Mouse (Mus musculus) mature B cell (primary cell): ENCODE data around the gene Nip7.
"Not testable (repeated sequence)": the region's sequence is repeated elsewhere in the genome, so short reads cannot be mapped to it uniquely, and the experiment has no call there.

Source experiments
- in situ Hi-C: fragments of 300-500 bp; cut with MboI; formaldehyde crosslinking; loops from 2 replicates; pipeline ENCODE4 v1.14.3; 2019

Gene Nip7

GRCm38 (mm10) chr8:107065511-107066496, 9.1 kb downstream of the Nip7 start, which contains the start of gene Tmed6:
Gene Tmed6, minus strand, starts transcription at chr8:107065644.
- in situ Hi-C loops: no loop called here

- in situ Hi-C loops: no loop called here
These were observed 17.0 kb downstream of the Nip7 start for GRCm38 (mm10) chr8:107073706-107074105.

DNA sequence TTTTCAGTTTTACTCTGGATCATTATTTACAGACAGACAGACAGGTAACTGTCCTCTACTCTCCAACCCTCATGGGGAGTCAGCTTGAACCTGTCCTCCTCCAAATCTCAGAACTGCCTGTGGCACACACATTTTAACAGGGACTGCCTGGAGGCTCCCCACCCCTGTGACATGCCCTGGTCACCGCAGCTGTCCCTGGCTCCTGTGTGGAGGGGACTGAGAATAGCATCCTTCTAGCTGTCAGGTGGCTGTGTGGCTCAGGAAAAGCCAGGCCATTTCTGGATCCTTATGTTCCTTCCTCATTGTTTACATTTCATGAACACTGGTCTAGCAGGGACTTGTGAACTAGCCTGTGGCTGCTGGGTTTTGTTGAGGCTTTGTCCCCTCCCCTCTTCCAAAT, 17.5 kb downstream of the Nip7 start:
- in situ Hi-C loops: no loop called here

- in situ Hi-C loops: no loop called here
These were observed 19.7 kb downstream of the Nip7 start for GRCm38 (mm10) chr8:107076239-107076888.

DNA sequence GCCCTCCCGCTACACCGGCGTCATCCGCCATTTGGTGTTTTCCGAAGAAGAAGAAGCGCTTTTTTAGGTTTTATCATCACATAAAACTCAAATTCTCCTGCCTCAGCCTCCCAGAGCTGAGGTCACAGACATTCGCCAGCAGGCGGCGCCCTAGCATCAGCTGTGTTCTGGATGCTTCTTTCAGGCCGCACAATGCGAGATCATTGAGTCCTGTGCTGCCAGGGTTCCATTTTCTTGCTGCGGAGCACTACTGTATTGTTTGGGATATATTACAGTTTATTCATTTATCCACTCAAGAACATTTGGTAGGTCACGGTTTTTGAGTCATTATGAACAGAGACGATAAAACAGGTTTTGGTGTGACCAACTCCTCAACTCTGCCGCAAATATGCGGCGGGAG, 28.7 kb downstream of the Nip7 start:
- in situ Hi-C loops: no loop called here

DNA sequence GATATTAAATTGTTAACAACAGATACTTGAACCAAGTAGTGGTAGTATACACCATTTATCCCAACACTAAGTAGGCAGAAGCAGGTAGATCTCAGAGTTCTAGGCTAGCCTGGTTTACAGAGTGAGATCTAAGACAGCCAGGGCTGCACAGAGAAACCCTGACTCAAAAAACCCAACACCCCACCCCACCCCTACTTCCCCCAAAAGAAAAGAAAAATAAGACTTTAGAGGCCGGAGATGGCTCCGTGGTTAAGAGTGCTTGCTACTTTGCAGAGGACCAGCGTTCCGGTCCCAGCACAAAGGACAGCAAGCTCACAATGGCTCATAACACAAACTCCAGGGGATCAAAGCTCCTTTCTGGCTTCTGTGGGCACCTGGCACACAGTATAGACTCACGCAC, 29.3 kb downstream of the Nip7 start:
- in situ Hi-C loops: no loop called here

- in situ Hi-C loops: no loop called here
These were observed 31.9 kb downstream of the Nip7 start for GRCm38 (mm10) chr8:107088526-107089063.

DNA sequence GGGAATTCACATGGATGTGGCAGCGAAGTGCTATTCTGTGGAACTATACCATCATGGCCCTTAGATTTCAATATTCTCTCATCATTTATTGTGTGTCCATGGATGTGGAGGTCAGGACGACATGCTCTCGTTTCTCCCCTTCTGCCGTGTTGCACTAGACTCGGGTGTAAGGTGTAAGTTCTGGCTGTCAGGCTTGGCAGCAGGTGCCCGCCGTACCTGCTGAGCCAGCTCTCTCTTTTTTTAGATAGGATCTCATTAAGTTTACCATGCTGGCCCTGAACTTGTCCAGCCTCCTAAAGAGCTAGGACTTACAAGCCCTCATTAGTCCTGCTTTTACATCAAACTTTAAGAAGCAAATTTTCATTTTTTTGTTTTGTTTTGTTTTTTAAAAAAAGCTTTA, 33.9 kb downstream of the Nip7 start:
- in situ Hi-C loops: no loop called here

GRCm38 (mm10) chr8:107095717-107096365, 39.2 kb downstream of the Nip7 start:
- in situ Hi-C loops: no loop called here

DNA sequence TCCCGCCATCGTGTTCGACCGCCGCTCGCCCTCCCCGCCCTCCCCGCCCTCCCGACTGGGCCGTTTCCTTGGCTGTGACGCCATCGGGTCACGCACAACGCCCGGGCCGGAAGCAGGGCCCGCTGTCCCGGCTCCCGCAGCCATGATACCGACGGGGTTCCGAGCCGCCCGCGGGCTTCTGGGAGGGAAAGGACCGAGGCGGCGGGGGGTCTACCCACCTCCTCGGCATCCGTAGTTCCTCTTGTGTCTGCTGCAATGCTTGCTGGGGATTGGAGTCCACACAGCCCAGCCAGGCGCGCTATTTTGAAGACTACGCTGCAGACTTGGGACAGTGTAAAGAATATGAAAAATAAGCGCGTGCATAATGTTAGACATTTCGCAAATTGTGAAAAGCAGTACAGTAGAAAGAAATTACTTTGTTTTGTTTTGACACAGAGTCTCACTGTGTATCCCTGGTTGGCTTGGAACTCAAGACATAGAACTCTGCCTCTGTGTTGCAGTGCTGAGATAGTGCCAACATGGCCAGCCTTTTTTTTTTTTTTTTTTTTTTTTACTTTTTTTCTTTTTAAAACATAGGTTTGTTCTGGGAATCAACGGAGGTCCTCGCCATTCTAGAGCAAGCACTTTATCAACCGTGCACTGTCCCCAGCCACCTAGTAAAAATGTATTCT, 39.8 kb downstream of the Nip7 start, which contains the start of gene Terf2:
TSS of gene Terf2 (minus strand) at position 182 of the 671 bp plus-strand sequence.
- in situ Hi-C loops: no loop called here

- in situ Hi-C loops: no loop called here
These were observed 44.0 kb downstream of the Nip7 start for GRCm38 (mm10) chr8:107100635-107101034.

DNA sequence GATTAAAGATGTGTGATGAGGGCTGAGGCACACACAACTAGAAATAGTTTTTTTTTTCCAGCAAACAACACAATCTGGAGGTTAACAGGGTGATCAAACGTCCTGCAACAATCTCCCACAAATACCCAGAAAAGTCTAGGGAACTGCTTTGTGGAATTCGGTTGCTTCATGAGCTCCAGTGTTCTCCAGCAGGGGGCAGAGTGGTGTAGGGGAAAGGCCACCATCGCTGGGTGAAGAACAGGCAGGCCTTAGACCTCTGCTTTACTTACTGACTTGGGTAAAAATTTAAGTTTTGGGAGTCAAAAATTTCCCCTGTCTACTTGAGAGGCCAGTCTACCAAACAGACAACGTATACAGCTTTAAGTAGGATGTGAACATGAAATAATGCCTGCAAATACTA, 47.9 kb downstream of the Nip7 start:
- in situ Hi-C loops: no loop called here

DNA sequence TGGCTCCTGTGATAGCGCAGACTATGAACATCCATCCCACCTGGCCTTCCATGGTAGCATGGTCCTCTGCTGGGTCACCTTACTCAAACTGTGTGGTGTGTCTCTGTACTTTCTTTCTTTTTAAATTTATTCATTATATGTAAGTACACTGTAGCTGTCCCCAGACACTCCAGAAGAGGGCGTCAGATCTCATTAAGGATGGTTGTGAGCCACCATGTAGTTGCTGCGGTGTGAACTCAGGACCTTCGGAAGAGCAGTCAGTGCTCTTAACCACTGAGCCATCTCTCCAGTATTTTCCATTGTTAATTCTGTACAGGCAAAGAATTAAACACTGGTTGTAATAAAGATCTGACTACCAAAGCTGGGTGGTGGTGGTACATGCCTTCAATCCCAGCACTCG, 51.4 kb downstream of the Nip7 start:
- in situ Hi-C loops: not testable (repeated sequence)

- in situ Hi-C loops: no loop called here
These were observed 52.5 kb downstream of the Nip7 start for GRCm38 (mm10) chr8:107108978-107109720.

DNA sequence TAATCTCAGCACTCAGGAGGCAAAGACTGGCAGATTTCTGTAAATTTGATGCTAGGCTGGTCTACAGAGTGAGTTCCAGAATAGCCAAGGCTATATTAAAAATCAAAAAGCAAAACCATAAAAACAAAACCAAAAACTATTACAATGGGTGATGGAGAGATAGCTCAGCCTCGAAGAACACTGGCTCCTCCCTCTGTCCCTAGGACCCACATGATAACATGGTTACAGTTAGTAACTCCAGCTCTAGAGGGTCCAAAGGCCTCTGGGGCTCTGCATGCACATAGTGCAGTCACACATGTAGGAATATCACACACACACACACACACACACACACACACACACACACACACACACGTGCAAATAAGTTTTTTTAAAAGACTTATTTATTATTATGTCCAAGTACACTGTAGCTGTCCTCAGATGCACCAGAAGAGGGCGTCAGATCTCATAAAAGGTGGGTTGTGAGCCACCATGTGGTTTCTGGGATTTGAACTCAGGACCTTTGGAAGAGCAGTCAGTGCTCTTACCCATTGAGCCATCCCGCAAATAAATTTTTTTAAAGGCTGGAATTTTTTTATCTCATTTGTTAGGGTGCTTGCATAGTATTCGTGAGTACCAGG, 53.2 kb downstream of the Nip7 start:
- in situ Hi-C loops: loop anchor here (10.0 kb wide), 1 partner anchor 205 kb away; no protein-coding TSS in a partner anchor
